Mouse (Mus musculus): Measurements from ENCODE around the gene Evi2b. TPM values are rescaled to one million over a fixed set of nuclear protein-coding genes. Genes with fewer than 3 reads are reported as not detected.

Gene Evi2b
- polyA plus RNA-seq, 1 experiment from 2014 or later = not detected

DNA sequence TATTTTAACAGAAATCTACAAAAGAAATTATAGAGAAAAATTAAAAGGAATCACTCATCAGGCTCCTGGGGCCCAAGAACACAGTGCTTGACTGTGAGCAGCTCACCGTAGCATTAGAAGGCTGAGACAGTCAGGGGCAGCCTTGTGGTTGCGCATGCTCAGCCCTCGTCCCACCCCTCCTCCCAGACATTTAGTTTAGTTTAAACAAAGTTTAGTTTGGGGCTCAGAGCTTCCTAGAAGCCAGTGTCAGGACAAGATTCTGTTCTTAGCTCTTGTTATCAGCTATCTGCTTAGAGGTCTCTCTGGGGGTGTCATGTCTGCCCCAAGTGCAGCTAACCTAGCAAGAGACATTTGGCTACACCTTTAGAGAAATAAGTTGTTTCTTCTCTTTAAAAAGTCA, 5.0 kb upstream of the Evi2b start:
- Histone ChIP-seq H3K27me3 (ENCODE audit: control insufficient read depth, insufficient read depth, low read length) (no peaks in the 10 kb centered on the region), H3K36me3 (replicated peaks; ENCODE audit: control insufficient read depth, insufficient read depth, low read depth, low read length) (no peaks in the 10 kb centered on the region), H3K9me3 (replicated peaks; ENCODE audit: control insufficient read depth, low read length) (no peaks in the 10 kb centered on the region), H3K27ac (replicated peaks; ENCODE audit: low read depth, low read length) (no peak overlapping the region), H3K4me2 (ENCODE audit: low read depth, low read length) (no peak overlapping the region), H3K4me1 (ENCODE audit: control insufficient read depth, insufficient read depth, low read length) (no peaks in the 10 kb centered on the region), H3K4me3 (ENCODE audit: low read depth, low read length) (no peak overlapping the region), H3K9ac (replicated peaks; ENCODE audit: low read length) (no peak overlapping the region)
- 92% methylated on average over 3 of the region's 3 CpGs for WGBS
- DNase-seq (ENCODE audit: low spot score) (no peak), ATAC-seq (replicated peaks; ENCODE audit: insufficient number of reproducible peaks, low FRiP score, low TSS enrichment, low read depth) (no peak)

DNA sequence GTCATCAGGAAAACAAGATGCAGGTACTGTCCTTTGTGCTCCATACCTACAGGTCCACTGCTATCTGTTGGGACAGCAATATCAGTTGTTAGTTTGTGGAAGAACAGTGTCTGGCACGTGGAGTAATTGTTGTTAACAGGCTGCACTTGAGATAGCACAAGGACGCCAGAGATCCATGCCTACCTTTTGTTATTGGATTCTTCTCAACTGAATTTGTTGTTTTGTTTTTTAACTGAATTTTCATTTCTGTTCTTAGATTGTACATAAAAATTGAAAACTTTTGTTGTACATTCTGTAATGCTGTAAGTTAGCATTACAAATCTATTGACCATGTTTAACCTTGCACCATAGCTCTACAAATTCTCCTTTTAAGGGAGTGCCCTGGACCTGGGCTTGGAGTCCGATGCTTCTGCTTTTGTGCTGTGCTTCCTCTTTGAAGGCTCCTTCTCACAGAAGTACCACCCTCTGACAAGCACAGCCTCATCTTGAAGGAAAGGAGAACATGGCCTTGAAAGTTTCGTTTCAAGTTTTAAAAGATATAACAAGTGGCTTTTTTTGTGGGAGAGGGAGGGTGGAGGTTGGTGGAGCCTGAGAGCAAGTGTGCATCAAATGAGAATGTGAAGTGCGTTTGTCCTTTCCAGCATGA, 4.3 kb upstream of the Evi2b start:
- Histone ChIP-seq H3K9ac (replicated peaks; ENCODE audit: low read length) (no peak overlapping the region), H3K27ac (replicated peaks; ENCODE audit: low read depth, low read length) (no peak overlapping the region), H3K4me3 (ENCODE audit: low read depth, low read length) (no peak overlapping the region), H3K4me2 (ENCODE audit: low read depth, low read length) (no peak overlapping the region), H3K27me3 (ENCODE audit: control insufficient read depth, insufficient read depth, low read length) (no peaks in the 10 kb centered on the region), H3K4me1 (ENCODE audit: control insufficient read depth, insufficient read depth, low read length) (no peaks in the 10 kb centered on the region), H3K9me3 (replicated peaks; ENCODE audit: control insufficient read depth, low read length) (no peaks in the 10 kb centered on the region), H3K36me3 (replicated peaks; ENCODE audit: control insufficient read depth, insufficient read depth, low read depth, low read length) (no peaks in the 10 kb centered on the region)
- ATAC-seq (replicated peaks; ENCODE audit: insufficient number of reproducible peaks, low FRiP score, low TSS enrichment, low read depth) (no peak), DNase-seq (ENCODE audit: low spot score) (no peak)
- 89% methylated on average over 5 of the region's 5 CpGs for WGBS

DNA sequence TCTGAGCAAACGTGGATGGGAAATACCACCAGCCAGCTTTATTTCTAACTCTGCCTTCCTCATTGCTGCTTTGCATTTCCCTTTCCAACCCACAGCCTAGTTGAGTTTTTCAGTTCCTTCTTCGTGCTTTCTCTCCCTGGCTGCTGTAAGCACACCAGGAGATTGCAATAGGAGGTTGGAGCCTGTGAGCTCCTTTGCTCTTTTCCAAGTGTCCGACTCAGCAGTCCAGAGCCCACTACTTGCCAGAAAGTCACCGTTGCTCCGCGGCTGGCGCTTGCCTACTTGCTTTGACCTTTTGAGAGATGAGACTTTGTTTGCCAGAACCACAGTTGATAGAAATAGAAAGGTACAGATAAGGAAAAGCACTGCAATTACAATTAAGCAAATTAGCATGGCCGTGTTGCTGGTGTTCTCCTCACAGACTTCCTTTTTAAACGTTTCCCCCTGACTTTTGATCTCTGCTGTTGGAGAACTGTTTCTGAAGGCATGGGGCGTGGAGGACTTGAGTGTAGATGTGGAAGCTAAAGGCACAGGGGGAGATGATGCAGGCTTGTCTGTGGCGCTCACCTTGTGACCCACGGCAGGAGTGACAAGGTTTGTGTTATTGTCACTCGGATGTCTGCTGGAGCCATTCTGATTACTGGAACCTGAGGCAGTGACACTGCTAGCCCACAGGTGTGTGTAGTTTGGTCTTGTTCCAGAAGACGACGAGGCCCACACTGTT, 3.6 kb upstream of the Evi2b start:
- Histone ChIP-seq H3K9ac (replicated peaks; ENCODE audit: low read length) (no peak overlapping the region), H3K27ac (replicated peaks; ENCODE audit: low read depth, low read length) (no peak overlapping the region), H3K9me3 (replicated peaks; ENCODE audit: control insufficient read depth, low read length) (no peaks in the 10 kb centered on the region), H3K4me3 (ENCODE audit: low read depth, low read length) (no peak overlapping the region), H3K4me2 (ENCODE audit: low read depth, low read length) (no peak overlapping the region), H3K27me3 (ENCODE audit: control insufficient read depth, insufficient read depth, low read length) (no peaks in the 10 kb centered on the region), H3K4me1 (ENCODE audit: control insufficient read depth, insufficient read depth, low read length) (no peaks in the 10 kb centered on the region), H3K36me3 (replicated peaks; ENCODE audit: control insufficient read depth, insufficient read depth, low read depth, low read length) (no peaks in the 10 kb centered on the region)
- WGBS = 81% methylated on average over 15 of the region's 15 CpGs
- no peak for ATAC-seq (replicated peaks; ENCODE audit: insufficient number of reproducible peaks, low FRiP score, low TSS enrichment, low read depth)
- no peak for DNase-seq (ENCODE audit: low spot score)

DNA sequence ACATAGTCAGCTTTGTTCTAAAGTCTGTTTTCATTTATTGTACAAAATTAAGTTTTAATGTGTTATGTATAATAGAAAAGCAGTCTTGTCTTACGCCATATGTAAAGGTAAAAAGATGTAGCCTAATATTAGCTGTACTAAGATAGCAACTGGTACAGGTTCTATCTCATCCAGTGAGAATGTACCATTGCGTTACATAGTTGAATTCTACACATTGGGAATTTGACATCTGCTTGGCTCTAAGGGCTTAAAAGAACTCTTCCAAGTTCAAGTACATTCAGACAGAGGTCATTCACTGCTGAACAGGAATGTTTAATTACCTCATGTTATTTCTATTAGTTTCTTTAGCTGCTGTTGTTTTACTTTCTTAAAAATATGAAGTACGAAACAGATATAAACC, 3.0 kb upstream of the Evi2b start:
- WGBS = 94% methylated on average over 3 of the region's 3 CpGs
- no peak overlapping the region for H3K4me2 ChIP-seq (ENCODE audit: low read depth, low read length)

DNA sequence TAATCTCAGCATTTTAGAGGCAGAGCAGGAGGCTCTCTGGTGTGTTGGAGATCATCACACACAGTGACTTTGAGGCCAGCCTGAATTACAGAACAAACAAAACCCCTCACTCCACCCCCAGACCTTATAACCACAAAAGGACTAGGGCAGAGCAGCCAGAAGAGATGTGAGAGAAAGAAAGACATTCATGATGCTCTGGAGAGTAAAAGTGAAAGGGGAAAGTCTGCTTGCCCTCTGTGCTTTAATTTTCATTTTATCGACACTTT, 681 bp upstream of the Evi2b start:
- DNase-seq (ENCODE audit: low spot score) (no peak), ATAC-seq (replicated peaks; ENCODE audit: insufficient number of reproducible peaks, low FRiP score, low TSS enrichment, low read depth) (no peak)
- H3K36me3 ChIP-seq (replicated peaks; ENCODE audit: control insufficient read depth, insufficient read depth, low read depth, low read length) = no peaks in the 10 kb centered on the region
- 89% methylated on average over 1 of the region's 1 CpGs for WGBS
- no peak overlapping the region for H3K4me3 ChIP-seq (ENCODE audit: low read depth, low read length)
- H3K27ac ChIP-seq (replicated peaks; ENCODE audit: low read depth, low read length) = no peak overlapping the region
- no peaks in the 10 kb centered on the region for H3K4me1 ChIP-seq (ENCODE audit: control insufficient read depth, insufficient read depth, low read length)
- no peaks in the 10 kb centered on the region for H3K27me3 ChIP-seq (ENCODE audit: control insufficient read depth, insufficient read depth, low read length)
- no peak overlapping the region for H3K9ac ChIP-seq (replicated peaks; ENCODE audit: low read length)
- H3K9me3 ChIP-seq (replicated peaks; ENCODE audit: control insufficient read depth, low read length) = no peaks in the 10 kb centered on the region
- H3K4me2 ChIP-seq (ENCODE audit: low read depth, low read length) = no peak overlapping the region

More for the DNA sequence above, 3.0 kb upstream of the Evi2b start:
- Histone ChIP-seq H3K27ac (replicated peaks; ENCODE audit: low read depth, low read length) (no peak overlapping the region), H3K27me3 (ENCODE audit: control insufficient read depth, insufficient read depth, low read length) (no peaks in the 10 kb centered on the region), H3K36me3 (replicated peaks; ENCODE audit: control insufficient read depth, insufficient read depth, low read depth, low read length) (no peaks in the 10 kb centered on the region), H3K9ac (replicated peaks; ENCODE audit: low read length) (no peak overlapping the region), H3K4me3 (ENCODE audit: low read depth, low read length) (no peak overlapping the region), H3K9me3 (replicated peaks; ENCODE audit: control insufficient read depth, low read length) (no peaks in the 10 kb centered on the region), H3K4me1 (ENCODE audit: control insufficient read depth, insufficient read depth, low read length) (no peaks in the 10 kb centered on the region)
- DNase-seq (ENCODE audit: low spot score) (no peak), ATAC-seq (replicated peaks; ENCODE audit: insufficient number of reproducible peaks, low FRiP score, low TSS enrichment, low read depth) (no peak)

DNA sequence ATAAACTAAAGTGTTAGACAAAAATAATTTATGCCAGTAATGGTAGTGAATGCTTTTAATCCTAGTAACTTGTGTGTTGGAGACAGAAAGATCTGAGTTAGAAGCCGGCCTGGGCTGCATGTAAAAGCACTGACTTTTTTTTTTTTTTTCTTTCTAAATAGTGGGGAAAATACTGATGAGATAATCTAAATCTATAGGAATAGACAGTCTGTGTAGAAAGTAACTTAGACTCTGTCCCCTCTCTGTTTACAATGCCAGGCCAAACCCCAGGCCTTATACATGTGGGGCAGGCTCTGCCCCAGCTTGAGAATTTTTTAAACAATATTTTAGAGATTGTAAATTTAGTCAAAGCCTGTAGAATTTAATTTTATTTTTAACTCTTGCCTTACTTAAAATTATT, 618 bp downstream of the Evi2b start:
- ATAC-seq (replicated peaks; ENCODE audit: insufficient number of reproducible peaks, low FRiP score, low TSS enrichment, low read depth) (no peak), DNase-seq (ENCODE audit: low spot score) (no peak)
- H3K4me1 ChIP-seq (ENCODE audit: control insufficient read depth, insufficient read depth, low read length) = no peaks in the 10 kb centered on the region
- no peaks in the 10 kb centered on the region for H3K36me3 ChIP-seq (replicated peaks; ENCODE audit: control insufficient read depth, insufficient read depth, low read depth, low read length)
- H3K27me3 ChIP-seq (ENCODE audit: control insufficient read depth, insufficient read depth, low read length) = no peaks in the 10 kb centered on the region
- H3K4me3 ChIP-seq (ENCODE audit: low read depth, low read length) = no peak overlapping the region
- H3K9ac ChIP-seq (replicated peaks; ENCODE audit: low read length) = no peak overlapping the region
- H3K27ac ChIP-seq (replicated peaks; ENCODE audit: low read depth, low read length) = no peak overlapping the region
- no peak overlapping the region for H3K4me2 ChIP-seq (ENCODE audit: low read depth, low read length)
- 95% methylated on average over 1 of the region's 1 CpGs for WGBS
- H3K9me3 ChIP-seq (replicated peaks; ENCODE audit: control insufficient read depth, low read length) = no peaks in the 10 kb centered on the region

DNA sequence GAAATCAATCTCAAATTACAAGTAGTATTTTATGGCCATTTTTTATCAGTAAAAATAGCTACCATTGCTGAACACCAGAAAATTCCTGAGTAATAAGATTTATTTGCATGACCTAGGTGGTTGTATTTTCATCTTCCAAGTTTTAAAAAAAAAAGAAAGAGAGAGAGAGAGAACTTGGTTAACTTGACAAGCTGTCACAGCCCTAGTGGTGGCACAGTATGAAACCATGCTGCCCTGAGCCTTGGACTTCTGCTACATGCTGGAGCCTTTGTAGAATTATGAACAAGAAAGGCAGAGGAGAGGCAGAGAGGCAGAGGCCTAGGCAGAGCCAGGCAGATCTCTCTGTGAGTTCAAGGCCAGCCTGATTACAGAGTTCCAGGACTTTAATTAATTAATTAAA, 1.6 kb downstream of the Evi2b start:
- Histone ChIP-seq H3K9ac (replicated peaks; ENCODE audit: low read length) (no peak overlapping the region), H3K4me1 (ENCODE audit: control insufficient read depth, insufficient read depth, low read length) (no peaks in the 10 kb centered on the region), H3K4me3 (ENCODE audit: low read depth, low read length) (no peak overlapping the region), H3K4me2 (ENCODE audit: low read depth, low read length) (no peak overlapping the region), H3K27ac (replicated peaks; ENCODE audit: low read depth, low read length) (no peak overlapping the region), H3K27me3 (ENCODE audit: control insufficient read depth, insufficient read depth, low read length) (no peaks in the 10 kb centered on the region), H3K9me3 (replicated peaks; ENCODE audit: control insufficient read depth, low read length) (no peaks in the 10 kb centered on the region), H3K36me3 (replicated peaks; ENCODE audit: control insufficient read depth, insufficient read depth, low read depth, low read length) (no peaks in the 10 kb centered on the region)
- ATAC-seq (replicated peaks; ENCODE audit: insufficient number of reproducible peaks, low FRiP score, low TSS enrichment, low read depth) (no peak), DNase-seq (ENCODE audit: low spot score) (no peak)

DNA sequence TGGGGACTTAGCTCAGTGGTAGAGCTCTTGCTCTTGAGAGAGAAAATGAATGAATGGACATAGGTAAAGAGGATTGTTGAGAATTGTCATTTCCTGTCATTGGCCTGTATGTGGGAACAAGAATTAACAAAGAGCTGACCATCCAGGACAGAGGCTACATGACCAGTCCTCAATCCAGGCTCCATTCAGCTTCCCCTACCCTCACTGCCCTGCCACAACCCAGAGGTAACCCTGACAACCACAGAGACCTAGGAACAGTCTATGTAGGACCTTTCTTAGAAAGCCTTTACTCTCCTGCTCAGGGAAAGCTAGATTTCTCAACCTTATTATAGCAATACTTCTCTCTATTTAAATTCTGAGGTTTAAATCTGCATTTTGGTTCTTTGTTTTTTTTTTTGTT, 2.8 kb downstream of the Evi2b start:
- no peaks in the 10 kb centered on the region for H3K36me3 ChIP-seq (replicated peaks; ENCODE audit: control insufficient read depth, insufficient read depth, low read depth, low read length)
- no peak for DNase-seq (ENCODE audit: low spot score)
- ATAC-seq (replicated peaks; ENCODE audit: insufficient number of reproducible peaks, low FRiP score, low TSS enrichment, low read depth) = no peak
- H3K4me3 ChIP-seq (ENCODE audit: low read depth, low read length) = no peak overlapping the region
- no peak overlapping the region for H3K4me2 ChIP-seq (ENCODE audit: low read depth, low read length)
- H3K9me3 ChIP-seq (replicated peaks; ENCODE audit: control insufficient read depth, low read length) = no peaks in the 10 kb centered on the region
- no peaks in the 10 kb centered on the region for H3K4me1 ChIP-seq (ENCODE audit: control insufficient read depth, insufficient read depth, low read length)
- H3K27me3 ChIP-seq (ENCODE audit: control insufficient read depth, insufficient read depth, low read length) = no peaks in the 10 kb centered on the region
- no peak overlapping the region for H3K27ac ChIP-seq (replicated peaks; ENCODE audit: low read depth, low read length)
- no peak overlapping the region for H3K9ac ChIP-seq (replicated peaks; ENCODE audit: low read length)
